Mouse (Mus musculus) bone marrow macrophage, adult 2 months (primary cell): ENCODE results near the gene Vav3.

Experiments
- CTCF ChIP-seq: IDR thresholded peaks from 2 replicates; pipeline ENCODE4 v1.5.1; 2012; ENCODE audit warnings: low read depth, mild to moderate bottlenecking, low read length, moderate library complexity
- POLR2A ChIP-seq: IDR thresholded peaks from 2 replicates; pipeline ENCODE4 v1.6.1; 2012; ENCODE audit warnings: mild to moderate bottlenecking, low read depth, low read length, borderline replicate concordance

- TF ChIP-seq CTCF (no peak), POLR2A (no peak)
Observed at GRCm38 (mm10) chr3:109423440-109424079, 83.1 kb downstream of the Vav3 start.
